Mouse (Mus musculus) G1E (cell line): ENCODE measurements around the gene Gm45062. TPM values are rescaled to one million over a fixed set of nuclear protein-coding genes. Genes with fewer than 3 reads are reported as not detected.

Experiments used
- ATAC-seq: 2 replicates; pipeline ENCODE4 v1.8.0; 2016; ENCODE audit warnings: mild to moderate bottlenecking; ENCODE audit not compliant: insufficient number of reproducible peaks, poor library complexity, low FRiP score, severe bottlenecking; ENCODE audit errors: extremely low read depth
- DNase-seq: peaks from one replicate; pipeline ENCODE4 v3.0.0; 2012; ENCODE audit warnings: low spot score
- H3K27me3 ChIP-seq: 2 replicates; pipeline ENCODE4 v1.6.1; 2012; ENCODE audit warnings: mild to moderate bottlenecking, low read length, inconsistent platforms; ENCODE audit not compliant: insufficient read depth
- H3K36me3 ChIP-seq: replicated peaks from 2 replicates; pipeline ENCODE3; 2012; ENCODE audit warnings: mild to moderate bottlenecking, inconsistent platforms
- H3K4me1 ChIP-seq: 2 replicates; pipeline ENCODE4 v1.6.1; 2012; ENCODE audit warnings: low read depth, low read length, inconsistent platforms, mixed read lengths; ENCODE audit not compliant: insufficient read depth
- H3K4me3 ChIP-seq: 2 replicates; pipeline ENCODE4 v1.5.1; 2012; ENCODE audit warnings: low read depth, mild to moderate bottlenecking, inconsistent platforms, low read length, moderate library complexity, mixed read lengths
- H3K9me3 ChIP-seq: replicated peaks from 2 replicates; pipeline ENCODE4 v1.6.1; 2012; ENCODE audit warnings: inconsistent platforms
- CTCF ChIP-seq: IDR thresholded peaks from 2 replicates; pipeline ENCODE4 v1.5.1; 2012; ENCODE audit warnings: low read depth, low read length, inconsistent platforms, mixed read lengths
- GATA1 ChIP-seq: IDR thresholded peaks from 2 replicates; pipeline ENCODE4 v1.6.1; 2012; ENCODE audit warnings: borderline replicate concordance, low read length, inconsistent platforms, mixed read lengths
- GATA2 ChIP-seq: IDR thresholded peaks from 2 replicates; pipeline ENCODE4 v1.6.1; 2012; ENCODE audit warnings: low read depth, low read length, inconsistent platforms, borderline replicate concordance
- POLR2AphosphoS5 ChIP-seq: IDR thresholded peaks from 2 replicates; pipeline ENCODE4 v1.6.1; 2012; ENCODE audit warnings: low read depth, low read length, inconsistent platforms; ENCODE audit not compliant: insufficient replicate concordance
- TAL1 ChIP-seq: conservative IDR thresholded peaks from 2 replicates; pipeline ENCODE4 v1.6.1; 2012; ENCODE audit warnings: low read depth, low read length, inconsistent platforms, mixed read lengths
- polyA plus RNA-seq: library from polyadenylated mRNA; stranded (reverse); fragments of >175 nt; gene quantifications from 2 replicates; pipeline ENCODE4 v1.2.3, GENCODE M21; 2012
- total RNA-seq, 2 experiments: library from RNA; stranded (forward) in 1 of 2; stranded (reverse) in 1 of 2; fragments of 200-1000 nt in 1 of 2; fragments of >200 nt in 1 of 2; fragmentation: Nextera tagmentation in 1 of 2; gene quantifications; 2 replicates each; pipeline ENCODE4 v1.2.3; 2014 to 2017

Gm45062 gene
- total and polyA plus RNA-seq, 3 experiments, result 57.6 to 88.3 TPM; not detected in 1

- Histone ChIP-seq H3K4me1 (no peaks in the 10 kb centered on the region), H3K27me3 (no peaks in the 10 kb centered on the region), H3K9me3 (no peaks in the 10 kb centered on the region), H3K36me3 (no peaks in the 10 kb centered on the region), H3K4me3 (no peak overlapping the region)
- no peak for TF ChIP-seq TAL1
- no peak for DNase-seq
- no peak for ATAC-seq
Observed at GRCm38 (mm10) chr6:8458596-8458995, 199.3 kb downstream of the Gm45062 start.

- TF ChIP-seq GATA2 (no peak), TAL1 (no peak), POLR2AphosphoS5 (no peak), GATA1 (no peak), CTCF (no peak)
- H3K4me3 ChIP-seq, result no peak overlapping the region
- no peaks in the 10 kb centered on the region for H3K27me3 ChIP-seq
- no peak for DNase-seq
- ATAC-seq, result no peak
- H3K36me3 ChIP-seq, result no peaks in the 10 kb centered on the region
- H3K4me1 ChIP-seq, result no peaks in the 10 kb centered on the region
- H3K9me3 ChIP-seq, result no peaks in the 10 kb centered on the region
Observed at GRCm38 (mm10) chr6:8462447-8462846, 203.2 kb downstream of the Gm45062 start.

DNA sequence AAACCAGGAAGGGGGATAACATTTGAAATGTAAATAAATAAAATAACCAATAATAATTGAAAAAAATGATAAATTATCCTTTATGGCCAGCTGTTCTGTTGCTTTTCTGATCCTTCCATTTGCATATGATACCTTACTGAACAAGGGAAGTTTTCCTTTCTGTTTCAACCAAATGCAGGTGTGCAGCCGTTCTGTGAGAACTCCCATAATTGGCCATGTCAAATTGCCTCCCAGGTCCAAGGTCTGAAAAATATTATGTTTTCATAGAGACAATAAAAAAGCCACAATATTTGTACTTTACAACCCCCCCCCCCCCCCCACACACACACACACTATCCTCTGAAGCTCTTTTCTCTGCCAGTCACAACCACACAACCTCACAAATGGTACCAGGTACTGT, 206.1 kb downstream of the Gm45062 start:
- H3K9me3 ChIP-seq, result no peaks in the 10 kb centered on the region
- ATAC-seq, result no peak
- no peak for DNase-seq
- no peaks in the 10 kb centered on the region for H3K36me3 ChIP-seq
- H3K27me3 ChIP-seq, result no peaks in the 10 kb centered on the region
- H3K4me1 ChIP-seq, result no peaks in the 10 kb centered on the region
- no peak overlapping the region for H3K4me3 ChIP-seq
- no peak for TF ChIP-seq CTCF
- TF ChIP-seq GATA2, result no peak

DNA sequence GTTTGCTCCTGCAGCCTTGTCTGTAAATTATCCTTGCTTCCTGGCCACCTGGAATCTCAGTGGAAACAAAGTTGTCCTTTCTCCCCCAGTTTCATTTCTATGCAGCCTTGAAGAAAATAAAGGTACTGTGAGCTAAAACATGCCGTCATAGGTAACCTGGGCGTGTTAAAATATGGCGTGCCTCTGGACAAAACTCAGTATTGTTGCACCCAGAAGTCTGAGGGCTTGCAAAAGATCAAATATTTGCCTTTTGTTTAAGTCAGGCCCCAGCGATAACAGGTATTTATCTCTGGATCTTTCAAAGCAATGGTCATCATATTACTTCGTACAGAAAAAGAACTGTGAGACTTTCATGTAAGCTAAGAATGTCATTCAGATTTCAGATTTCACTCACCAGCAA, 206.7 kb downstream of the Gm45062 start:
- Histone ChIP-seq H3K4me3 (no peak overlapping the region), H3K27me3 (no peaks in the 10 kb centered on the region), H3K4me1 (no peaks in the 10 kb centered on the region), H3K36me3 (no peaks in the 10 kb centered on the region), H3K9me3 (no peaks in the 10 kb centered on the region)
- TF ChIP-seq GATA1 (no peak), GATA2 (no peak), POLR2AphosphoS5 (no peak), TAL1 (no peak), CTCF (no peak)
- DNase-seq, result no peak
- no peak for ATAC-seq

DNA sequence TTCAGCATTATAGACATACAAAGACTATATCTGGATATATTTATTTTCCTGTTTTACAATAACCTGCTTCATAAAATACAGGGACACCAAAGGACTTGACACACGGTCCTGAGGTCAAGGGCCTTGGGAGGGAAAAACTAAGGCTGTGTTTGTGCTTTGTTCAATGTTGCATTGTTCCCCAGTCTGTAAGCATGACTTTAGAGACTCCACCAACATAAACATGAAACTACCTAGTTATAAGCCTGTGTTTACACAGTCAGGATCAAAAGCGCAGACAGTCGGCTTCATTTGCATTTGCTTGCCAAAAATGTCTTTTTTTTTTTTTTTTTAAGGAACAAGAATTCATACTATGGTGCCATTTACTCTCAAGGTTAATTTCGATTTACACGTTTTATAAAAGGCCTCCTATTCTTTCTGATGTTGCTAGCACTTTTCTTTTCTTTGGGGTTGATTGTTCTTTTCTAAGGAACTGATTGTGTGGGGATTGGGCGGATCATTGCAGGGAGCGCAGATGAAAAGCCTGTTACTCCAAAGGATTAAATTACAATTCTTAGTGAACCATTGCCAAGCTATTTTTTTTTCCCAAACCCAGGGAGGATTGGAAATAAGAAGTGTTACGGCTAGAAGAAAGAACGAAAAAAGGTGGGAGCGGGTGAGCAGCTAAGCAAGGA, 208.6 kb downstream of the Gm45062 start:
- TF ChIP-seq TAL1 (no peak), CTCF (no peak), GATA2 (no peak), POLR2AphosphoS5 (no peak), GATA1 (no peak)
- Histone ChIP-seq H3K27me3 (no peaks in the 10 kb centered on the region), H3K36me3 (no peaks in the 10 kb centered on the region), H3K9me3 (no peaks in the 10 kb centered on the region), H3K4me1 (0 out of 2 replicates have a peak, but pooled peaks cover under 1% of the 10 kb centered on the region), H3K4me3 (no peak overlapping the region)
- ATAC-seq (no peak), DNase-seq (no peak)

DNA sequence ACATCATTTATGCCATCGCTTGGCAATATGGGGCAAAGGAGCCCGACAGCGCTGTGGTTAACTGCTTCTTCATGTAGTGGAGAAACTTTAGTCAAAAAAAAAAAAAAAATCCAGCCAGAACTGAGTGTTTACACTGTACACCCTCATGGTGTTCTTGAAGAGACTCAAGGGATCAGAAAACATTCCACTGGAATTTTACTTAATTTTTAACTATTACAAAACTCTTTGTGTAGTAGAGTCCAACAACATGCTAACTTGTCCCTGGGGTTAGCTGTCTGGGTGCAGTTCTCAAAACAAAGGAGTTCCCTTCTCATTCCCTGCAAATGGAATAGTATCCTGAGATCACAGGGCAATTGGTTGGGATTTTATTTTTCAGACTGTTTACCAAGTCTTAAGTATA, 210.7 kb downstream of the Gm45062 start:
- Histone ChIP-seq H3K4me1 (peaks cover 10% of the 10 kb centered on the region), H3K36me3 (no peaks in the 10 kb centered on the region), H3K27me3 (no peaks in the 10 kb centered on the region), H3K4me3 (no peak overlapping the region), H3K9me3 (no peaks in the 10 kb centered on the region)
- TF ChIP-seq GATA2 (no peak), CTCF (no peak), TAL1 (no peak), GATA1 (no peak), POLR2AphosphoS5 (no peak)
- DNase-seq (no peak), ATAC-seq (no peak)

DNA sequence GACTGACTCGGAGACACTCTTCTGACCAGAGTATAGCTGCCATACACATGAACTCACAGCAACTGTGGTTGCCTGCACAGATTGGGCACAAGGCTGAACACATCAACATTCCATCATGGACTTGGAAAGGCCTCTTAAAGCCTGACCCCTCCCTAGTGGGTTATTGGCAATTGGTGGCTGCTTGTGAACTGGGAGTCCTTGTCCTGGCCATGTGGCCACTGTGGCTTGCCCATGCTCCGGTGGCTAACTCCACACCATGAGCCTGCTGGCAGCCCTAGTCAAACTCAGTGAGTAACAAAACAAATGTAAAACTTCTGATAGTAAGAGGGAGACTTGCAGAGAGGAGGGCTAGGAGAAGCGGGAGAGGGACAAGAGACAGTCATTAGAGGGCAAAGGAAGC, 212.9 kb downstream of the Gm45062 start:
- H3K36me3 ChIP-seq, result no peaks in the 10 kb centered on the region
- no peaks in the 10 kb centered on the region for H3K9me3 ChIP-seq
- no peaks in the 10 kb centered on the region for H3K27me3 ChIP-seq
- TF ChIP-seq GATA1 (no peak), CTCF (no peak), POLR2AphosphoS5 (no peak), TAL1 (no peak), GATA2 (no peak)
- H3K4me1 ChIP-seq, result peaks cover 10% of the 10 kb centered on the region
- H3K4me3 ChIP-seq, result no peak overlapping the region
- ATAC-seq (no peak), DNase-seq (no peak)
